Mouse (Mus musculus) leukemia stem cell, adult 10-12 weeks (primary cell): ENCODE data around the gene Gm6899. TPM values are rescaled to one million over a fixed set of nuclear protein-coding genes. Genes with fewer than 3 reads are reported as not detected.

ENCODE experiments used
- polyA plus RNA-seq: library from polyadenylated mRNA; stranded (reverse); fragments of >175 nt; gene quantifications from 2 replicates; pipeline ENCODE4 v1.2.3, GENCODE M21; 2012; ENCODE audit warnings: low replicate concordance

Gm6899 gene
- polyA plus RNA-seq, result not detected in 2 replicates

DNA sequence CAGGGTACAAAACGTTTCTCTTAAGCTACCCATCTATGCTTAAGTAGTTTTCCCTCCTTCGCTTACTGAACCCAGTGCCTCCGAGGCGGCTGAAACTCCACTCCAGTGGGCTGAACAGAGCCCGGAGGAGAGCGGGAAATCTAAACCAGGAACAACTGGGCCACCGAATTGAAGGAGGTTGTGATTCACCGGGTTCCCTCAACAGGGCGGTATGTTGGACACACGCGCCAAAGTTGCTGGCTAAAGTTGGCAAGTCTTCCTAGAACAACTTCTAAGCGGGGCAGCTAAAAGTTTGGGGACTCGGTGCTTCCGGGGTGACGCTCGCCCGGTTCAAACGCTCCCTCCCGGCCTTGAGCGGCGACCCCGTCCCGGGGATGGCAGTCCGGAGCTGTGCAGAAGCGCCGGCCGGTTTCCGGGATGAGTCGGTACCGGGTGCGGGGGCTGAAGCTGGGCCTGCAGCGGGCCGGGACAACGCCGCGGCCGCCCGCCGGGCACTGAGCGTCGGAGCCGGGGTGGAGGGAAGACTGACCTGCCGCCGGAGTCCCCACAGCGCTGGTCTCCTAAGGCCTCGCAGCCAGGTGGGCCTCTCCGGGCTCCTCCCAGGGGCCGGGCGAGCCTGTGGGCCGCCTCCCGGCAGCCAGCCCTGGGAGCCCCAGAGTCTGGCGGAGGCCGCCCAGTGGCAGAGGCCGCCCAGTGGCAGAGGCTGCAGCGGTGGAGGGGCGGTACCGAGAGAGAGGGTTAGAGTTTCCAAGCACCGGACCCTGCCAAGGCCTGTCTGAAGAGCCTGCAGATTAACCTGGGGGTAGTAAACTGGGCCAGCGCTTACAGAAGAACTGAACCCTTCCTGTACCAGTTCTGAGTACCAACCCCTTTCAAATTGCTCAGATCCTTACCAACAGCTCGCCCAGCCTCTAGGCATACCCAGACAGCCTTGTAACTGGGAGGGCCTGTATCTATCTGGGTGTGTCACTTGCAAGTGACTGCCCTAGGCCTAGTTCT, at the start of gene Gm6899, which contains the start of gene Vrk2:
Gene Gm6899 (plus strand): TSS at position 181 of the 999 bp plus-strand sequence.
Gene Vrk2 (minus strand): TSS at position 939 of the 999 bp plus-strand sequence.

Other genes starting within 250 kb of the Gm6899 start
- 0.41 and 1.0 TPM in 2 replicates for gene Fancl, start 207.1 kb upstream of the Gm6899 start, polyA plus RNA-seq
- 36.9 and 39.6 TPM in 2 replicates for gene Vrk2, start 758 bp downstream of the Gm6899 start, polyA plus RNA-seq